9 mouse cellular contexts compared by ENCODE assay signal in the genomic region with DNA sequence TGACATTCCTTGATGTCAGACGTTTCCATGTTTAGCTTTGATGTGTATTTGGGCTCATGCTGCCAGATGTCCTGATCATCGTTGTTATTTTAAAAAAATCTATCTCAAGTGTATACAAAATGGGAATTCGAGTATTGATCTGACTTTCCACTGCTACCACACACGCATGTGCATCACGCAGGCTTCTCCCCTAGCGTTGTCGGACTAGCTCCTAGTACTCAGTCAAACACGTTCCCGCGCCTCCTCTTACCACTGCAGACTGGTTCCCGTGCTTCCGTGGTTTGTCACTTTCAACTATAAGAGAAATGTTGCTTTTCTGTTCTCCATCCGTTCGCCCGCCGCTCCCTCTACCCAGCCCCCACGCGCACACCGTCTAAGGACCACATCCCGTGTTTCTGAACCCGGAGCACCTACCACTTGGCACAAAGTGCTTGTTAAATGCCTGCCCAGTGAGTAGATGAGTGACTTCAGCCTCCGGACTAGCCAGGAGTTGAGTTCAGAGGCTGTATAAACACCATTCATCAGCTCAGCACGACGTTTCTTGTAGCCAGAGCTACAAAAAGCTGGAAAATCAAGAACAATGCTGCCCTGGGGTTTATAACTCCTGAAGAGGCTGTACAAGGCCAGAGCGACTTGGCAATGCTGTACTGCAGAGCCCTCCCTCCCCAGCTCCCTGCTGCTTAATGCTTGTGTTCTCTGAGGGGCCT.
DNase-seq lines count a peak whose midpoint lies in the region; ATAC-seq lines count a peak whose summit lies in the region.
"Had no signal": no experiment of that assay in that cellular context is flagged by ENCODE, and none has a peak within 500 bp of the region (broad histone marks: within the 10 kb centered on the region; RNA-seq: fewer than 3 reads in every experiment).

No protein-coding gene starts in this region.

- WGBS in limb, embryonic 13.5 days, result 64% methylated on average over 25 of the region's 25 CpGs
- 38% methylated on average over 25 of the region's 25 CpGs for WGBS in stomach, embryonic 16.5 days

- DNase-seq in cerebellum, adult 18-20 months, result no peak
- peak; percentile 42 to 52 for DNase-seq in right cerebral cortex, postnatal 10 days (ENCODE audit: low spot score in 2 of 2)
- DNase-seq in right cerebral cortex, adult 18-20 months, result no peak
- DNase-seq in spleen, postnatal 36 days (ENCODE audit: low spot score in 2 of 2), result no peak
- no peak for DNase-seq in cerebellum, postnatal 36 days
- DNase-seq: cerebellum, adult 9-10 months had no signal

- 0 out of 2 replicates have a peak overlapping the region, but pooled peaks have one; percentile 11 for H3K4me2 ChIP-seq in limb, embryonic 13.5 days (replicated peaks)
- H3K4me2 ChIP-seq in stomach, embryonic 16.5 days (ENCODE audit: low read depth, low read length), result no peak overlapping the region

- no peaks in the 10 kb centered on the region for H3K36me3 ChIP-seq in limb, embryonic 13.5 days
- no peaks in the 10 kb centered on the region for H3K36me3 ChIP-seq in stomach, embryonic 16.5 days (ENCODE audit: control insufficient read depth, insufficient read depth, low read length)

- no peak overlapping the region for H3K4me3 ChIP-seq in limb, embryonic 13.5 days
- H3K4me3 ChIP-seq in stomach, embryonic 16.5 days (replicated peaks; ENCODE audit: low read length), result no peak overlapping the region

- H3K9me3 ChIP-seq in limb, embryonic 13.5 days, result no peaks in the 10 kb centered on the region
- H3K9me3 ChIP-seq in stomach, embryonic 16.5 days (replicated peaks; ENCODE audit: control insufficient read depth, low read length), result no peaks in the 10 kb centered on the region

- H3K27me3 ChIP-seq in limb, embryonic 13.5 days, result no peaks in the 10 kb centered on the region
- H3K27me3 ChIP-seq in stomach, embryonic 16.5 days (ENCODE audit: control insufficient read depth, insufficient read depth, low read length), result no peaks in the 10 kb centered on the region

- H3K4me1 ChIP-seq in limb, embryonic 13.5 days, result peaks cover 28% of the 10 kb centered on the region
- H3K4me1 ChIP-seq in stomach, embryonic 16.5 days (ENCODE audit: control insufficient read depth, insufficient read depth, low read length), result no peaks in the 10 kb centered on the region; the same call in none of the 2 replicates

- H3K27ac ChIP-seq in limb, embryonic 13.5 days, result peak overlapping the region; percentile 58; the same call in 1 of the 2 replicates
- peak overlapping the region; percentile 61 for H3K27ac ChIP-seq in stomach, embryonic 16.5 days (ENCODE audit: low read length)

- H3K9ac ChIP-seq in limb, embryonic 13.5 days, result peak overlapping the region; percentile 13; the same call in 1 of the 2 replicates
- peak overlapping the region; percentile 43; the same call in 1 of the 2 replicates for H3K9ac ChIP-seq in stomach, embryonic 16.5 days (ENCODE audit: low read length)

- ATAC-seq in cerebellum, adult (ENCODE audit: insufficient number of reproducible peaks, low FRiP score, low TSS enrichment), result peak; percentile 13; the same call in 1 of the 2 replicates
- peak; percentile 81 for ATAC-seq in limb, embryonic 13.5 days (ENCODE audit: low FRiP score, low read depth)
- ATAC-seq in stomach, embryonic 16.5 days (ENCODE audit: insufficient read depth, low FRiP score), result peak; percentile 42

Comparison
In these comparisons a context has a peak if more than half of its experiments do, and no peak if none do; other contexts are left out.
1. DNase-seq: peak in right cerebral cortex, postnatal 10 days (2 of 2); none in cerebellum, adult 18-20 months (0 of 2), right cerebral cortex, adult 18-20 months (single experiment), spleen, postnatal 36 days (0 of 2) and cerebellum, postnatal 36 days (0 of 2).
2. ATAC-seq: peak in every context shown above with its lines; median percentile 81 in limb, embryonic 13.5 days; 42 in stomach, embryonic 16.5 days; 13 in cerebellum, adult.